Mouse (Mus musculus): ENCODE data around the gene Olfr741. TPM values are rescaled to one million over a fixed set of nuclear protein-coding genes. Genes with fewer than 3 reads are reported as not detected.

Olfr741 gene
- total RNA-seq (2014; rRNA removed) (not detected in 2 replicates), polyA plus RNA-seq (2015; fragmentation: Nextera tagmentation; extraction: Ambion mirVana) (not detected in 2 replicates)

- 71% methylated on average over 2 of the region's 2 CpGs for WGBS
- H3K9ac ChIP-seq (replicated peaks; ENCODE audit: low read length, poor library complexity, severe bottlenecking) = no peak within 1 kb of the TSS
- no peak within 1 kb of the TSS for H3K4me2 ChIP-seq (ENCODE audit: low read depth, low read length, poor library complexity, severe bottlenecking)
- ATAC-seq (ENCODE audit: low FRiP score) (no peak), DNase-seq (ENCODE audit: low spot score) (no peak)
- H3K27me3 ChIP-seq (ENCODE audit: insufficient read depth, low read length) = no peaks in the 10 kb centered on the region
- H3K4me1 ChIP-seq (ENCODE audit: insufficient read depth, low read length) = no peaks in the 10 kb centered on the region
- no peaks in the 10 kb centered on the region for H3K9me3 ChIP-seq (ENCODE audit: low read length)
- no peak within 1 kb of the TSS for H3K27ac ChIP-seq (ENCODE audit: low read depth, low read length)
- H3K4me3 ChIP-seq (ENCODE audit: low read depth, low read length) = no peak within 1 kb of the TSS
- no peaks in the 10 kb centered on the region for H3K36me3 ChIP-seq (ENCODE audit: insufficient read depth, low read length)
- TF ChIP-seq CTCF (IDR thresholded peaks at IDR 0.05) = no peak
Observed at GRCm38 (mm10) chr14:50472438-50472837, at the start of gene Olfr741. Gene Olfr741, plus strand, starts transcription at chr14:50472738.

GRCm38 (mm10) chr14:50445245-50445644 is 27.3 kb upstream of the Olfr741 start, which contains the start of gene Olfr740:
Gene Olfr740, plus strand, starts transcription at chr14:50445545.
- Histone ChIP-seq H3K9ac (replicated peaks; ENCODE audit: low read length, poor library complexity, severe bottlenecking) (no peak within 1 kb of the TSS), H3K9me3 (ENCODE audit: low read length) (no peaks in the 10 kb centered on the region), H3K27ac (ENCODE audit: low read depth, low read length) (no peak within 1 kb of the TSS), H3K36me3 (ENCODE audit: insufficient read depth, low read length) (no peaks in the 10 kb centered on the region), H3K27me3 (ENCODE audit: insufficient read depth, low read length) (no peaks in the 10 kb centered on the region), H3K4me3 (ENCODE audit: low read depth, low read length) (no peak within 1 kb of the TSS), H3K4me2 (ENCODE audit: low read depth, low read length, poor library complexity, severe bottlenecking) (no peak within 1 kb of the TSS), H3K4me1 (ENCODE audit: insufficient read depth, low read length) (no peaks in the 10 kb centered on the region)
- ATAC-seq (ENCODE audit: low FRiP score) (no peak), DNase-seq (ENCODE audit: low spot score) (no peak)
- 83% methylated on average over 3 of the region's 3 CpGs for WGBS
- no peak for TF ChIP-seq CTCF (IDR thresholded peaks at IDR 0.05)

- H3K4me2 ChIP-seq (ENCODE audit: low read depth, low read length, poor library complexity, severe bottlenecking) = no peak overlapping the region
Observed at GRCm38 (mm10) chr14:50478406-50478805, 5.9 kb downstream of the Olfr741 start.

GRCm38 (mm10) chr14:50503300-50503699 is 30.8 kb downstream of the Olfr741 start, which contains the start of gene Olfr742:
Gene Olfr742, plus strand, starts transcription at chr14:50503600.
- Histone ChIP-seq H3K27me3 (ENCODE audit: insufficient read depth, low read length) (no peaks in the 10 kb centered on the region), H3K36me3 (ENCODE audit: insufficient read depth, low read length) (no peaks in the 10 kb centered on the region), H3K27ac (ENCODE audit: low read depth, low read length) (no peak within 1 kb of the TSS), H3K4me1 (ENCODE audit: insufficient read depth, low read length) (no peaks in the 10 kb centered on the region), H3K4me2 (ENCODE audit: low read depth, low read length, poor library complexity, severe bottlenecking) (no peak within 1 kb of the TSS), H3K9ac (replicated peaks; ENCODE audit: low read length, poor library complexity, severe bottlenecking) (no peak within 1 kb of the TSS), H3K4me3 (ENCODE audit: low read depth, low read length) (no peak within 1 kb of the TSS), H3K9me3 (ENCODE audit: low read length) (no peaks in the 10 kb centered on the region)
- no peak for TF ChIP-seq CTCF (IDR thresholded peaks at IDR 0.05)
- no peak for ATAC-seq (ENCODE audit: low FRiP score)
- no peak for DNase-seq (ENCODE audit: low spot score)
- WGBS = 54% methylated on average over 2 of the region's 2 CpGs

More at GRCm38 (mm10) chr14:50478406-50478805, 5.9 kb downstream of the Olfr741 start:
- Histone ChIP-seq H3K36me3 (ENCODE audit: insufficient read depth, low read length) (no peaks in the 10 kb centered on the region), H3K9me3 (ENCODE audit: low read length) (no peaks in the 10 kb centered on the region), H3K4me3 (ENCODE audit: low read depth, low read length) (no peak overlapping the region), H3K4me1 (ENCODE audit: insufficient read depth, low read length) (no peaks in the 10 kb centered on the region), H3K9ac (replicated peaks; ENCODE audit: low read length, poor library complexity, severe bottlenecking) (no peak overlapping the region), H3K27me3 (ENCODE audit: insufficient read depth, low read length) (no peaks in the 10 kb centered on the region), H3K27ac (ENCODE audit: low read depth, low read length) (no peak overlapping the region)
- no peak for TF ChIP-seq CTCF (IDR thresholded peaks at IDR 0.05)
- DNase-seq (ENCODE audit: low spot score) = no peak
- 78% methylated on average over 2 of the region's 2 CpGs for WGBS
- no peak for ATAC-seq (ENCODE audit: low FRiP score)

GRCm38 (mm10) chr14:50521539-50521938 is 49.0 kb downstream of the Olfr741 start, which contains the start of gene Olfr743:
Gene Olfr743, plus strand, starts transcription at chr14:50521839.
- no peak within 1 kb of the TSS for H3K4me3 ChIP-seq (ENCODE audit: low read depth, low read length)
- no peak within 1 kb of the TSS for H3K4me2 ChIP-seq (ENCODE audit: low read depth, low read length, poor library complexity, severe bottlenecking)
- no peaks in the 10 kb centered on the region for H3K9me3 ChIP-seq (ENCODE audit: low read length)
- no peak for ATAC-seq (ENCODE audit: low FRiP score)
- no peaks in the 10 kb centered on the region for H3K36me3 ChIP-seq (ENCODE audit: insufficient read depth, low read length)
- no peak for DNase-seq (ENCODE audit: low spot score)
- H3K4me1 ChIP-seq (ENCODE audit: insufficient read depth, low read length) = no peaks in the 10 kb centered on the region
- H3K9ac ChIP-seq (replicated peaks; ENCODE audit: low read length, poor library complexity, severe bottlenecking) = no peak within 1 kb of the TSS
- no peak for TF ChIP-seq CTCF (IDR thresholded peaks at IDR 0.05)
- no peaks in the 10 kb centered on the region for H3K27me3 ChIP-seq (ENCODE audit: insufficient read depth, low read length)
- no peak within 1 kb of the TSS for H3K27ac ChIP-seq (ENCODE audit: low read depth, low read length)

Other genes with a start within 250 kb of the Olfr741 start
- not detected in 2 replicates for gene Olfr731, start 230.9 kb upstream of the Olfr741 start, total RNA-seq (2014; rRNA removed)
- gene Olfr731, start 230.9 kb upstream of the Olfr741 start, polyA plus RNA-seq (2015; fragmentation: Nextera tagmentation; extraction: Ambion mirVana) = not detected in 2 replicates
- gene Olfr732, start 188.5 kb upstream of the Olfr741 start, total RNA-seq (2014; rRNA removed) = not detected in 2 replicates
- not detected in 2 replicates for gene Olfr732, start 188.5 kb upstream of the Olfr741 start, polyA plus RNA-seq (2015; fragmentation: Nextera tagmentation; extraction: Ambion mirVana)
- gene Olfr733, start 171.2 kb upstream of the Olfr741 start, total RNA-seq (2014; rRNA removed) = not detected in 2 replicates
- not detected in 2 replicates for gene Olfr733, start 171.2 kb upstream of the Olfr741 start, polyA plus RNA-seq (2015; fragmentation: Nextera tagmentation; extraction: Ambion mirVana)
- gene Olfr734, start 146.0 kb upstream of the Olfr741 start, total RNA-seq (2014; rRNA removed) = not detected in 2 replicates
- not detected in 2 replicates for gene Olfr734, start 146.0 kb upstream of the Olfr741 start, polyA plus RNA-seq (2015; fragmentation: Nextera tagmentation; extraction: Ambion mirVana)
- gene Olfr735, start 123.9 kb upstream of the Olfr741 start, total RNA-seq (2014; rRNA removed) = not detected in 2 replicates
- not detected in 2 replicates for gene Olfr735, start 123.9 kb upstream of the Olfr741 start, polyA plus RNA-seq (2015; fragmentation: Nextera tagmentation; extraction: Ambion mirVana)
- gene Tlr11, start 114.8 kb upstream of the Olfr741 start, total RNA-seq (2014; rRNA removed) = not detected in 2 replicates
- gene Tlr11, start 114.8 kb upstream of the Olfr741 start, polyA plus RNA-seq (2015; fragmentation: Nextera tagmentation; extraction: Ambion mirVana) = not detected in 2 replicates
- gene Olfr736, start 91.6 kb upstream of the Olfr741 start, total RNA-seq (2014; rRNA removed) = not detected in 2 replicates
- not detected in 2 replicates for gene Olfr736, start 91.6 kb upstream of the Olfr741 start, polyA plus RNA-seq (2015; fragmentation: Nextera tagmentation; extraction: Ambion mirVana)
- gene Olfr738, start 65.2 kb upstream of the Olfr741 start, total RNA-seq (2014; rRNA removed) = not detected in 2 replicates
- not detected in 2 replicates for gene Olfr738, start 65.2 kb upstream of the Olfr741 start, polyA plus RNA-seq (2015; fragmentation: Nextera tagmentation; extraction: Ambion mirVana)
- not detected in 2 replicates for gene Olfr739, start 54.1 kb upstream of the Olfr741 start, total RNA-seq (2014; rRNA removed)
- gene Olfr739, start 54.1 kb upstream of the Olfr741 start, polyA plus RNA-seq (2015; fragmentation: Nextera tagmentation; extraction: Ambion mirVana) = not detected in 2 replicates
- not detected in 2 replicates for gene Olfr740, start 27.2 kb upstream of the Olfr741 start, total RNA-seq (2014; rRNA removed)
- not detected in 2 replicates for gene Olfr740, start 27.2 kb upstream of the Olfr741 start, polyA plus RNA-seq (2015; fragmentation: Nextera tagmentation; extraction: Ambion mirVana)
- not detected in 2 replicates for gene Olfr742, start 30.9 kb downstream of the Olfr741 start, total RNA-seq (2014; rRNA removed)
- gene Olfr742, start 30.9 kb downstream of the Olfr741 start, polyA plus RNA-seq (2015; fragmentation: Nextera tagmentation; extraction: Ambion mirVana) = not detected in 2 replicates
- gene Olfr743, start 49.1 kb downstream of the Olfr741 start, total RNA-seq (2014; rRNA removed) = not detected in 2 replicates
- gene Olfr743, start 49.1 kb downstream of the Olfr741 start, polyA plus RNA-seq (2015; fragmentation: Nextera tagmentation; extraction: Ambion mirVana) = not detected in 2 replicates
- not detected in 2 replicates for gene Olfr744, start 142.1 kb downstream of the Olfr741 start, total RNA-seq (2014; rRNA removed)
- not detected in 2 replicates for gene Olfr744, start 142.1 kb downstream of the Olfr741 start, polyA plus RNA-seq (2015; fragmentation: Nextera tagmentation; extraction: Ambion mirVana)
- gene Olfr745, start 166.7 kb downstream of the Olfr741 start, total RNA-seq (2014; rRNA removed) = not detected in 2 replicates
- gene Olfr745, start 166.7 kb downstream of the Olfr741 start, polyA plus RNA-seq (2015; fragmentation: Nextera tagmentation; extraction: Ambion mirVana) = not detected in 2 replicates
- not detected in 2 replicates for gene Olfr746, start 174.3 kb downstream of the Olfr741 start, total RNA-seq (2014; rRNA removed)
- gene Olfr746, start 174.3 kb downstream of the Olfr741 start, polyA plus RNA-seq (2015; fragmentation: Nextera tagmentation; extraction: Ambion mirVana) = not detected in 2 replicates
- not detected in 2 replicates for gene Olfr747, start 220.5 kb downstream of the Olfr741 start, total RNA-seq (2014; rRNA removed)
- not detected in 2 replicates for gene Olfr747, start 220.5 kb downstream of the Olfr741 start, polyA plus RNA-seq (2015; fragmentation: Nextera tagmentation; extraction: Ambion mirVana)
- not detected in 2 replicates for gene Olfr748, start 234.6 kb downstream of the Olfr741 start, total RNA-seq (2014; rRNA removed)
- gene Olfr748, start 234.6 kb downstream of the Olfr741 start, polyA plus RNA-seq (2015; fragmentation: Nextera tagmentation; extraction: Ambion mirVana) = not detected in 2 replicates

All from midbrain, postnatal 0 days (tissue).